Mouse (Mus musculus): ENCODE data around the gene A830018L16Rik.

DNA sequence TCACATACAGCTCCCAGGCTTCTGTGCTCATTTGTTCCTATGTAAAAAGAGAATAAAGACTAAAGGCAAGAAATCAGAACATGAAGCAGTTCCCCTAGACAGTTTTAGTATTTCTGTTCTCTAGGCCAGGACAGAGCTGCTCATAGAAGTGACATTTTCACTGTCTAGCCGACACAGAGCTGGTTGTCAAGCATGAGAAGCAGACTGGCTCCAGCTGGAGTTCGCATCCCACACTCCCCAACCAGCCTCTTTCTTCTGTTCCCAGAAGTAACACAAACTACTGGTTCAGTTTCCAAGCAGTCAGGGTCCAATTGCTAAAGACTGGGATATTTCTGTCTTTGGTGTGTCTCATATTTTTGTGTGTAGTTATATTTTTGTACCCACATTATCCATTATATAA, 336.7 kb downstream of the A830018L16Rik start:
- TF ChIP-seq GATA1 (IDR thresholded peaks at IDR 0.05; ENCODE audit: low read length) (no peak), TAL1 (IDR thresholded peaks at IDR 0.05; ENCODE audit: low read length) (no peak)
